ENCODE assay signal across 12 mouse cellular contexts in the genomic region with DNA sequence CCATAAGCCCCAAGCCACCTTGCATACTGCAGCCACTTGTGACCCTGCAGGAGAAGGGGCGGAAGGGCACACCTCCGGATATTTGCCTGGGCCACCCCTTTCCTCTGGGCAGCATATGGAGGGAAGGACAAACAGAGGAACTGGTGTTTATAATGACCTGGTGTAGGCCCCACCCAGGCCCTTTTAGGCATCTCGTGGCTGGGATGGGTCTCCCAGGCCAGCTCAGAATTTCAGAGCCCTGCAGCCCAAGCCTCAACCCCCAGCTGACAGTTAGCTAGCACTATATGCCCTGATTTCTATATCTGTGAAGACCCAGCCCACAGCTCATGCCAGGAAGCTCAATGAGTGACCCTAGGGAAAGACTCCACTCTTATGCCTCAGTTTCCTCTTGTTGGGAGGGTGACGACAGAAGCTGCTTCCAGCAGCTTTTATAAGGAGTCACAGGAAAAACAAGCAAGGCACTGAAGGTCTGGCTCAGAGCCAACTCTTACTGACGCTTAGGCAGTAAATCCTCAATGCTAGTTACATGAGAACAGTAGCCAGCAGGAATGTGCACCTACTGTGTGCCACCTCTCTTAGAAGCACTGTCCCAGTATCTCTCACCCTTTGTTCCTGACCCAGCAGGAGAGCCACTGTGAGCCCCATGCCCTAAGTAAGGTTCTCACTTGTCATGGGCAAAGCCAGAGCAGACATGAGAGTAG. TPM values are rescaled to one million over a fixed set of nuclear protein-coding genes. Genes with fewer than 3 reads are reported as not detected.
A peak's percentile ranks its signal among the peaks of the same experiment; 100 is the strongest.
DNase-seq lines count a peak whose midpoint lies in the region; ATAC-seq and TF ChIP-seq lines count a peak whose summit lies in the region.
"Had no signal": no experiment of that assay in that cellular context is flagged by ENCODE, and none has a peak within 500 bp of the region (broad histone marks: within the 10 kb centered on the region; RNA-seq: fewer than 3 reads in every experiment).

No protein-coding gene starts in this region.

- no peak overlapping the region for H3K4me2 ChIP-seq in heart, embryonic 12.5 days
- no peak overlapping the region for H3K4me2 ChIP-seq in hindbrain, embryonic 12.5 days (replicated peaks)

- H3K27ac ChIP-seq in heart, embryonic 12.5 days (ENCODE audit: poor library complexity, severe bottlenecking), result peak overlapping the region; percentile 52
- peak overlapping the region; percentile 4; the same call in 1 of the 2 replicates for H3K27ac ChIP-seq in hindbrain, embryonic 12.5 days
- H3K27ac ChIP-seq in thymus, adult 2 months (ENCODE audit: control insufficient read depth, insufficient read depth, low read length), result no peak overlapping the region

- no peak for DNase-seq in heart, adult 11 months
- DNase-seq in NIH3T3 (ENCODE audit: low read depth), result peak; percentile 38
- peak; percentile 70 to 81 for DNase-seq in lung, adult 18-20 months
- no peak for DNase-seq in testis, postnatal 10 days (ENCODE audit: low spot score)
- no peak for DNase-seq in thymus, adult 2 months
- DNase-seq in gastrocnemius, postnatal 36 days, result no peak
- DNase-seq: thymus, postnatal 25 days had no signal

- H3K9me3 ChIP-seq in heart, embryonic 12.5 days (replicated peaks), result no peaks in the 10 kb centered on the region
- H3K9me3 ChIP-seq in hindbrain, embryonic 12.5 days (replicated peaks), result no peaks in the 10 kb centered on the region
- H3K9me3 ChIP-seq: G1E had no signal

- H3K4me1 ChIP-seq in heart, embryonic 12.5 days (replicated peaks), result peaks cover 71% of the 10 kb centered on the region
- peaks cover 11% of the 10 kb centered on the region for H3K4me1 ChIP-seq in hindbrain, embryonic 12.5 days
- peaks cover 14% of the 10 kb centered on the region for H3K4me1 ChIP-seq in thymus, adult 2 months (replicated peaks; ENCODE audit: control insufficient read depth, insufficient read depth, low read length)

- peaks cover 27% of the 10 kb centered on the region for H3K36me3 ChIP-seq in heart, embryonic 12.5 days
- peaks cover 30% of the 10 kb centered on the region for H3K36me3 ChIP-seq in hindbrain, embryonic 12.5 days
- no peaks in the 10 kb centered on the region; the same call in 1 of the 2 replicates for H3K36me3 ChIP-seq in thymus, adult 2 months (ENCODE audit: control insufficient read depth, insufficient read depth, low read length)

- WGBS in heart, embryonic 12.5 days, result 36% methylated on average over 5 of the region's 5 CpGs
- WGBS in hindbrain, embryonic 12.5 days, result 58% methylated on average over 5 of the region's 5 CpGs
- WGBS in thymus, adult 2 months, result 90% methylated on average over 5 of the region's 5 CpGs

- no peak overlapping the region for H3K9ac ChIP-seq in heart, embryonic 12.5 days
- H3K9ac ChIP-seq in hindbrain, embryonic 12.5 days, result 0 out of 2 replicates have a peak overlapping the region, but pooled peaks have one; percentile 1

- no peak overlapping the region for H3K4me3 ChIP-seq in heart, embryonic 12.5 days
- H3K4me3 ChIP-seq in hindbrain, embryonic 12.5 days, result no peak overlapping the region
- H3K4me3 ChIP-seq in thymus, adult 2 months (ENCODE audit: control insufficient read depth, insufficient read depth, low read length), result no peak overlapping the region

- no peak for ATAC-seq in heart, embryonic 12.5 days (ENCODE audit: insufficient number of reproducible peaks, low FRiP score)
- ATAC-seq in hindbrain, embryonic 12.5 days (ENCODE audit: low FRiP score), result no peak

- TF ChIP-seq POLR2A in thymus, adult 2 months (IDR thresholded peaks at IDR 0.05; ENCODE audit: control insufficient read depth, extremely low read depth, insufficient read depth, low read length, poor library complexity), result no peak

- no peaks in the 10 kb centered on the region for H3K27me3 ChIP-seq in heart, embryonic 12.5 days (replicated peaks)
- no peaks in the 10 kb centered on the region for H3K27me3 ChIP-seq in hindbrain, embryonic 12.5 days
- H3K27me3 ChIP-seq in thymus, adult 2 months (ENCODE audit: control insufficient read depth, insufficient read depth, low read length), result no peaks in the 10 kb centered on the region

- no peak for TF ChIP-seq CTCF in thymus, adult 2 months (IDR thresholded peaks at IDR 0.05; ENCODE audit: borderline replicate concordance, control insufficient read depth, extremely low read depth, insufficient read depth, low read length, poor library complexity)

- intact Hi-C loops in gastrocnemius, postnatal 36 days (cut with DNase I), result no loop called here

RNA-seq across cellular contexts. Expression of a gene that starts 24.1 kb away (rescaled TPM):
- polyA plus RNA-seq in heart, embryonic 12.5 days (2016; fragmentation: Nextera tagmentation; extraction: Ambion mirVana), result not detected in 2 replicates
- polyA plus RNA-seq in hindbrain, embryonic 12.5 days (2016; fragmentation: Nextera tagmentation; extraction: Ambion mirVana), result not detected in 2 replicates
- 1.4 TPM in 2 replicates for polyA plus RNA-seq in thymus, adult 2 months (2012; rRNA removed)
- total RNA-seq in gastrocnemius, postnatal 36 days (2021), result not detected
- total RNA-seq: G1E; megakaryocyte-erythroid progenitor cell, adult 5-6 weeks had no signal
- polyA plus RNA-seq: embryonic facial prominence, embryonic 11.5 days had no signal

RNA-seq across cellular contexts. Expression of a gene that starts 26.8 kb away (rescaled TPM):
- polyA plus RNA-seq in heart, embryonic 12.5 days (2016; fragmentation: Nextera tagmentation; extraction: Ambion mirVana), result 29.0 and 29.5 TPM in 2 replicates
- 35.6 and 38.6 TPM in 2 replicates for polyA plus RNA-seq in hindbrain, embryonic 12.5 days (2016; fragmentation: Nextera tagmentation; extraction: Ambion mirVana)
- 118 and 139 TPM in 2 replicates for polyA plus RNA-seq in thymus, adult 2 months (2012; rRNA removed)
- 10 to 100 TPM; 11.6 to 13.9 TPM for total RNA-seq in gastrocnemius, postnatal 36 days (2021)

RNA-seq across cellular contexts. Expression of a gene that starts 26.9 kb away (rescaled TPM):
- polyA plus RNA-seq in heart, embryonic 12.5 days (2016; fragmentation: Nextera tagmentation; extraction: Ambion mirVana), result 32.7 TPM in 2 replicates
- 31.8 and 34.3 TPM in 2 replicates for polyA plus RNA-seq in hindbrain, embryonic 12.5 days (2016; fragmentation: Nextera tagmentation; extraction: Ambion mirVana)
- 32.8 and 37.7 TPM in 2 replicates for polyA plus RNA-seq in thymus, adult 2 months (2012; rRNA removed)
- 1 to 10 TPM; 1.8 to 2.5 TPM for total RNA-seq in gastrocnemius, postnatal 36 days (2021)

RNA-seq across cellular contexts. Expression of a gene that starts 30.4 kb away (rescaled TPM):
- polyA plus RNA-seq in heart, embryonic 12.5 days (2016; fragmentation: Nextera tagmentation; extraction: Ambion mirVana), result not detected in 2 replicates
- not detected in 2 replicates for polyA plus RNA-seq in hindbrain, embryonic 12.5 days (2016; fragmentation: Nextera tagmentation; extraction: Ambion mirVana)
- polyA plus RNA-seq in thymus, adult 2 months (2012; rRNA removed), result 2.1 and 2.4 TPM in 2 replicates
- not detected for total RNA-seq in gastrocnemius, postnatal 36 days (2021)
- total RNA-seq: G1E; megakaryocyte-erythroid progenitor cell, adult 5-6 weeks had no signal
- polyA plus RNA-seq: embryonic facial prominence, embryonic 11.5 days; G1E had no signal

RNA-seq across cellular contexts. Expression of a gene that starts 48.5 kb away (rescaled TPM):
- polyA plus RNA-seq in heart, embryonic 12.5 days (2016; fragmentation: Nextera tagmentation; extraction: Ambion mirVana), result not detected in 2 replicates
- not detected in 2 replicates for polyA plus RNA-seq in hindbrain, embryonic 12.5 days (2016; fragmentation: Nextera tagmentation; extraction: Ambion mirVana)
- polyA plus RNA-seq in thymus, adult 2 months (2012; rRNA removed), result 0.37 and 0.78 TPM in 2 replicates
- not detected for total RNA-seq in gastrocnemius, postnatal 36 days (2021)
- total RNA-seq: G1E; megakaryocyte-erythroid progenitor cell, adult 5-6 weeks had no signal
- polyA plus RNA-seq: embryonic facial prominence, embryonic 11.5 days; G1E had no signal

Comparison
In these comparisons a context has a peak if more than half of its experiments do, and no peak if none do; other contexts are left out.
1. DNase-seq: peak in NIH3T3 (single experiment) and lung, adult 18-20 months (2 of 2); none in heart, adult 11 months (single experiment), testis, postnatal 10 days (single experiment), thymus, adult 2 months (single experiment) and gastrocnemius, postnatal 36 days (0 of 2).